In genomic region chrX:105864367-105864766, GRCm38 (mm10) we compare ENCODE assay signal across 9 mouse cellular contexts.
DNase-seq lines count a peak whose midpoint lies in the region; ATAC-seq and TF ChIP-seq lines count a peak whose summit lies in the region.
"Had no signal": no experiment of that assay in that cellular context is flagged by ENCODE, and none has a peak within 500 bp of the region (broad histone marks: within the 10 kb centered on the region; RNA-seq: fewer than 3 reads in every experiment).

No protein-coding gene starts in this region.

- TF ChIP-seq EP300 in lung, postnatal 0 days (IDR thresholded peaks at IDR 0.05): no peak

- no peak overlapping the region for H3K4me3 ChIP-seq in kidney, embryonic 15.5 days (replicated peaks)
- no peak overlapping the region for H3K4me3 ChIP-seq in lung, postnatal 0 days (ENCODE audit: low read depth, low read length)
- H3K4me3 ChIP-seq: megakaryocyte, embryonic 14.5 days had no signal

- H3K4me2 ChIP-seq in kidney, embryonic 15.5 days: no peak overlapping the region
- H3K4me2 ChIP-seq in lung, postnatal 0 days (replicated peaks; ENCODE audit: low read depth, low read length): no peak overlapping the region

- no peaks in the 10 kb centered on the region for H3K9me3 ChIP-seq in kidney, embryonic 15.5 days (replicated peaks)
- H3K9me3 ChIP-seq in lung, postnatal 0 days (ENCODE audit: low read length): no peaks in the 10 kb centered on the region
- H3K9me3 ChIP-seq: megakaryocyte, embryonic 14.5 days had no signal

- H3K27ac ChIP-seq in kidney, embryonic 15.5 days: no peak overlapping the region
- no peak overlapping the region for H3K27ac ChIP-seq in lung, postnatal 0 days (ENCODE audit: low read length)

- H3K27me3 ChIP-seq in kidney, embryonic 15.5 days: no peaks in the 10 kb centered on the region; the same call in 1 of the 2 replicates
- H3K27me3 ChIP-seq in lung, postnatal 0 days (replicated peaks; ENCODE audit: insufficient read depth, low read length): no peaks in the 10 kb centered on the region
- H3K27me3 ChIP-seq: megakaryocyte, embryonic 14.5 days had no signal

- H3K4me1 ChIP-seq in kidney, embryonic 15.5 days: no peaks in the 10 kb centered on the region
- no peaks in the 10 kb centered on the region for H3K4me1 ChIP-seq in lung, postnatal 0 days (ENCODE audit: insufficient read depth, low read depth, low read length)
- H3K4me1 ChIP-seq: megakaryocyte, embryonic 14.5 days had no signal

- no peak for ATAC-seq in kidney, embryonic 15.5 days (replicated peaks; ENCODE audit: low FRiP score)
- no peak for ATAC-seq in lung, postnatal 0 days

- 83% methylated on average over 5 of the region's 5 CpGs for WGBS in kidney, embryonic 15.5 days
- WGBS in lung, postnatal 0 days: 83% methylated on average over 5 of the region's 5 CpGs

- peaks cover 7% of the 10 kb centered on the region for H3K36me3 ChIP-seq in kidney, embryonic 15.5 days
- H3K36me3 ChIP-seq in lung, postnatal 0 days (ENCODE audit: insufficient read depth, low read length): no peaks in the 10 kb centered on the region

- H3K9ac ChIP-seq in kidney, embryonic 15.5 days: no peak overlapping the region
- no peak overlapping the region for H3K9ac ChIP-seq in lung, postnatal 0 days (replicated peaks; ENCODE audit: low read depth)

- TF ChIP-seq CTCF in lung, postnatal 0 days (IDR thresholded peaks at IDR 0.05): peak; percentile 56

- peak; percentile 1 for DNase-seq in adrenal gland, postnatal 25 days
- DNase-seq in adrenal gland, adult (ENCODE audit: inconsistent age in 2 of 2, low spot score in 1 of 2): no peak
- DNase-seq in kidney, postnatal 10 days: peak; percentile 7
- DNase-seq in c-Kit-positive CD71-positive TER-119-positive erythroid progenitor cells, embryonic 14.5 days (ENCODE audit: low spot score): peak; percentile 19
- DNase-seq in lung, postnatal 0 days (ENCODE audit: low spot score): no peak
- no peak for DNase-seq in frontal cortex, postnatal 10 days (ENCODE audit: low spot score in 2 of 2)
- DNase-seq in frontal cortex, postnatal 14 days (ENCODE audit: low spot score in 2 of 2): no peak

Comparison
In these comparisons a context has a peak if more than half of its experiments do, and no peak if none do; other contexts are left out.
1. DNase-seq: peak in adrenal gland, postnatal 25 days (single experiment), kidney, postnatal 10 days (single experiment) and c-Kit-positive CD71-positive TER-119-positive erythroid progenitor cells, embryonic 14.5 days (single experiment); none in adrenal gland, adult (0 of 2), lung, postnatal 0 days (single experiment), frontal cortex, postnatal 10 days (0 of 2) and frontal cortex, postnatal 14 days (0 of 2).